9 mouse cellular contexts compared by ENCODE assay signal in the genomic region with DNA sequence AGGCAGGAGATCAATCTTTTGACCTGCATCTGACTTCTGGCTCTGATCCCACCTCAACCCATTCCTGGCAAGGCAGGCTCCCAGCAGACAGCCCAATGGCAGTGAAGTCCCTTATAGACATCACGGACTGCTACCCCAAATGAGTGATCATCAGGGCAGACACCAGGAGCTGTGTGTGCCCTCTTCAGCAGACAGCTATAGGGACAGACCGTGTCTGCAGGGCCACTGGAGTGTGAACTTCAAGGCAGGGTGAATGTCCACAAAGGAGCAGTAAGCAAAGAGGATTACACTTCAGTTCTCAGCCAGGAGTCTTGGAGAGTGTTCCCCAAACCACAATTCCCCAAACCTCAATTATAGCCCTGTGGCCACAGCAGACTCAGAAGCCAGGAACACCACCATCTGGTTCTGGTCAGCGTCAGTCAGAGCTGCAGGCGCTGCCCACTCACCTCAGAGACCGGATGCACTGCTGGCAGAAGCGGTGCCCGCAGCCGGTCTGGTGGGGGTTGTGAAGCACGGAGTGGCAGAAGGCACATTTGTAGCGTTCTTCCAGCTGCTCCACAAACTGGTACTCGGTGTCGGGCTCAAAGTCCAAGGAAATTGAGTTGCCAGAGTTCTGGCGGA. TPM values are rescaled to one million over a fixed set of nuclear protein-coding genes. Genes with fewer than 3 reads are reported as not detected.
DNase-seq lines count a peak whose midpoint lies in the region; ATAC-seq and TF ChIP-seq lines count a peak whose summit lies in the region.
"Had no signal": no experiment of that assay in that cellular context is flagged by ENCODE, and none has a peak within 500 bp of the region (broad histone marks: within the 10 kb centered on the region; RNA-seq: fewer than 3 reads in every experiment).

No protein-coding gene starts in this region.

- TF ChIP-seq CTCF in lung, embryonic 14.5 days (IDR thresholded peaks at IDR 0.05; ENCODE audit: low read depth): no peak

- no peak overlapping the region for H3K4me3 ChIP-seq in lung, embryonic 14.5 days (ENCODE audit: low read depth, low read length)
- no peak overlapping the region for H3K4me3 ChIP-seq in embryonic facial prominence, embryonic 11.5 days (ENCODE audit: low read depth, low read length)
- no peak overlapping the region for H3K4me3 ChIP-seq in heart, embryonic 13.5 days
- H3K4me3 ChIP-seq: liver, embryonic 13.5 days had no signal

- DNase-seq in lung, embryonic 14.5 days: peak; percentile 52
- no peak for DNase-seq in lung, postnatal 25 days (ENCODE audit: low spot score)
- DNase-seq in embryonic facial prominence, embryonic 11.5 days (ENCODE audit: low spot score): peak; percentile 58
- DNase-seq in kidney, postnatal 4 days: peak; percentile 72 to 84
- peak; percentile 48 for DNase-seq in skeletal muscle tissue, adult 2 months (ENCODE audit: low read depth, low spot score)
- DNase-seq in urinary bladder, postnatal 4 days (ENCODE audit: low spot score in 2 of 2): no peak
- DNase-seq: liver, embryonic 13.5 days had no signal

- no peak overlapping the region; the same call in 1 of the 2 replicates for H3K9ac ChIP-seq in lung, embryonic 14.5 days
- H3K9ac ChIP-seq in embryonic facial prominence, embryonic 11.5 days (replicated peaks; ENCODE audit: low read length): 0 out of 2 replicates have a peak overlapping the region, but pooled peaks have one; percentile 28
- H3K9ac ChIP-seq in heart, embryonic 13.5 days: no peak overlapping the region; the same call in 1 of the 2 replicates
- H3K9ac ChIP-seq: liver, embryonic 13.5 days had no signal

- peak; percentile 23; the same call in 1 of the 2 replicates for ATAC-seq in lung, embryonic 14.5 days (ENCODE audit: insufficient read depth)
- ATAC-seq in embryonic facial prominence, embryonic 11.5 days (replicated peaks; ENCODE audit: insufficient number of reproducible peaks, low FRiP score, low TSS enrichment, low read depth): no peak
- no peak for ATAC-seq in heart, embryonic 13.5 days (ENCODE audit: extremely low read depth, insufficient number of reproducible peaks, low FRiP score, low TSS enrichment)
- no peak for ATAC-seq in inflammation-experienced regulatory T-cells, adult 6 months

- H3K9me3 ChIP-seq in lung, embryonic 14.5 days (ENCODE audit: low read depth, low read length): no peaks in the 10 kb centered on the region
- H3K9me3 ChIP-seq in embryonic facial prominence, embryonic 11.5 days (replicated peaks; ENCODE audit: control insufficient read depth, low read length): no peaks in the 10 kb centered on the region
- no peaks in the 10 kb centered on the region for H3K9me3 ChIP-seq in heart, embryonic 13.5 days
- H3K9me3 ChIP-seq: liver, embryonic 13.5 days had no signal

- WGBS in lung, embryonic 14.5 days: 38% methylated on average over 13 of the region's 13 CpGs
- WGBS in embryonic facial prominence, embryonic 11.5 days: 49% methylated on average over 13 of the region's 13 CpGs
- 46% methylated on average over 13 of the region's 13 CpGs for WGBS in heart, embryonic 13.5 days

- peaks cover 26% of the 10 kb centered on the region for H3K36me3 ChIP-seq in lung, embryonic 14.5 days (ENCODE audit: insufficient read depth)
- H3K36me3 ChIP-seq in embryonic facial prominence, embryonic 11.5 days (replicated peaks; ENCODE audit: control insufficient read depth, insufficient read depth, low read depth, low read length): no peaks in the 10 kb centered on the region
- H3K36me3 ChIP-seq in heart, embryonic 13.5 days: peaks cover 46% of the 10 kb centered on the region

- H3K27ac ChIP-seq in lung, embryonic 14.5 days (ENCODE audit: low read depth): peak overlapping the region; percentile 63; the same call in 1 of the 2 replicates
- H3K27ac ChIP-seq in embryonic facial prominence, embryonic 11.5 days (replicated peaks; ENCODE audit: low read depth, low read length): no peak overlapping the region; the same call in 1 of the 2 replicates
- peak overlapping the region; percentile 74 for H3K27ac ChIP-seq in heart, embryonic 13.5 days (replicated peaks)
- H3K27ac ChIP-seq: liver, embryonic 13.5 days had no signal

- peak overlapping the region; percentile 47 for H3K4me2 ChIP-seq in lung, embryonic 14.5 days
- H3K4me2 ChIP-seq in embryonic facial prominence, embryonic 11.5 days (ENCODE audit: low read depth, low read length): no peak overlapping the region
- H3K4me2 ChIP-seq in heart, embryonic 13.5 days: peak overlapping the region; percentile 32
- H3K4me2 ChIP-seq: liver, embryonic 13.5 days had no signal

- H3K4me1 ChIP-seq in lung, embryonic 14.5 days (ENCODE audit: insufficient read depth): peaks cover 15% of the 10 kb centered on the region
- H3K4me1 ChIP-seq in embryonic facial prominence, embryonic 11.5 days (ENCODE audit: control insufficient read depth, insufficient read depth, low read length): no peaks in the 10 kb centered on the region; the same call in 1 of the 2 replicates
- H3K4me1 ChIP-seq in heart, embryonic 13.5 days: peaks cover 44% of the 10 kb centered on the region

- H3K27me3 ChIP-seq in lung, embryonic 14.5 days (ENCODE audit: insufficient read depth, low read length): no peaks in the 10 kb centered on the region
- H3K27me3 ChIP-seq in embryonic facial prominence, embryonic 11.5 days (ENCODE audit: control insufficient read depth, insufficient read depth, low read length): no peaks in the 10 kb centered on the region
- H3K27me3 ChIP-seq in heart, embryonic 13.5 days (replicated peaks): no peaks in the 10 kb centered on the region
- H3K27me3 ChIP-seq: liver, embryonic 13.5 days had no signal

RNA-seq across cellular contexts. Expression of gene Traf5, which starts 22.3 kb away (rescaled TPM):
- polyA plus RNA-seq in lung, embryonic 14.5 days (2014; fragmentation: Nextera tagmentation; extraction: Ambion mirVana): 20.1 and 22.8 TPM in 2 replicates
- 7.6 and 7.8 TPM in 2 replicates for polyA plus RNA-seq in embryonic facial prominence, embryonic 11.5 days (2014; fragmentation: Nextera tagmentation; extraction: Ambion mirVana)
- 11.3 and 12.8 TPM in 2 replicates for polyA plus RNA-seq in heart, embryonic 13.5 days (2015; fragmentation: Nextera tagmentation; extraction: Ambion mirVana)
- 10 to 100 TPM; 51.7 to 69.8 (median 67.4) TPM for polyA plus RNA-seq in inflammation-experienced regulatory T-cells, adult 6 months (2017; shearing (Covaris generic))

Comparison
In these comparisons a context has a peak if more than half of its experiments do, and no peak if none do; other contexts are left out.
1. DNase-seq: peak in lung, embryonic 14.5 days (single experiment), embryonic facial prominence, embryonic 11.5 days (single experiment), kidney, postnatal 4 days (2 of 2) and skeletal muscle tissue, adult 2 months (single experiment); none in lung, postnatal 25 days (single experiment) and urinary bladder, postnatal 4 days (0 of 2).